Mouse (Mus musculus) MEL (cell line): ENCODE data around the gene Lrig3. TPM values are rescaled to one million over a fixed set of nuclear protein-coding genes. Genes with fewer than 3 reads are reported as not detected.

ENCODE experiments used
- DNase-seq: peaks from one replicate; pipeline ENCODE4 v3.0.0; 2011; ENCODE audit warnings: low read depth, low spot score
- H3K27ac ChIP-seq: 2 replicates; pipeline ENCODE4 v1.5.1; 2012; ENCODE audit warnings: low read depth, mild to moderate bottlenecking, control low read depth, low read length, moderate library complexity; ENCODE audit not compliant: control insufficient read depth
- H3K27me3 ChIP-seq, 2 experiments: fragments of 150-350 bp in 1 of 2; sonication (generic) in 1 of 2; 2 replicates each; pipeline ENCODE4 v1.6.1; 2012; ENCODE audit warnings: low read length in 2 of 2, mild to moderate bottlenecking in 2 of 2, improper control_type of control experiment in 1 of 2, moderate library complexity in 1 of 2; ENCODE audit not compliant: insufficient read depth in 2 of 2, control insufficient read depth in 1 of 2
- H3K36me3 ChIP-seq, 2 experiments: 2 replicates each; pipeline ENCODE4 v1.6.1; 2012 to 2014; ENCODE audit warnings: low read length in 2 of 2, improper control_type of control experiment in 1 of 2, inconsistent platforms in 1 of 2, mild to moderate bottlenecking in 1 of 2; ENCODE audit not compliant: insufficient read depth in 2 of 2, control insufficient read depth in 1 of 2
- H3K4me1 ChIP-seq, 2 experiments: fragments of 150-350 bp in 1 of 2; sonication (generic) in 1 of 2; 2 replicates each; pipeline ENCODE4 v1.6.1; 2012; ENCODE audit warnings: low read length in 2 of 2, improper control_type of control experiment in 1 of 2, mild to moderate bottlenecking in 1 of 2; ENCODE audit not compliant: insufficient read depth in 2 of 2, control insufficient read depth in 1 of 2
- H3K4me3 ChIP-seq, 2 experiments: fragments of 150-350 bp in 1 of 2; sonication (generic) in 1 of 2; 2 replicates each; pipeline ENCODE4 v1.5.1; 2012; ENCODE audit warnings: low read depth in 2 of 2, low read length in 2 of 2, mild to moderate bottlenecking in 2 of 2, moderate library complexity in 2 of 2, control low read depth in 1 of 2, improper control_type of control experiment in 1 of 2; ENCODE audit not compliant: control insufficient read depth in 1 of 2, insufficient read depth in 1 of 2
- H3K79me2 ChIP-seq: 2 replicates; pipeline ENCODE4 v1.6.1; 2012; ENCODE audit warnings: mild to moderate bottlenecking, low read length, moderate library complexity; ENCODE audit not compliant: control insufficient read depth, poor library complexity, insufficient read depth
- H3K9ac ChIP-seq: 2 replicates; pipeline ENCODE4 v1.6.1; 2012; ENCODE audit warnings: low read depth, mild to moderate bottlenecking, control low read depth, low read length, moderate library complexity; ENCODE audit not compliant: control insufficient read depth, poor library complexity, severe bottlenecking
- H3K9me3 ChIP-seq: fragments of 150-350 bp; sonication (generic); replicated peaks from 2 replicates; pipeline ENCODE4 v1.6.1; 2012; ENCODE audit warnings: mild to moderate bottlenecking, low read length, improper control_type of control experiment, moderate library complexity; ENCODE audit not compliant: insufficient read depth
- BHLHE40 ChIP-seq: IDR thresholded peaks from 2 replicates; pipeline ENCODE4 v1.6.1; 2012; ENCODE audit warnings: low read depth, mild to moderate bottlenecking, inconsistent platforms, low read length, improper control_type of control experiment, borderline replicate concordance
- CHD1 ChIP-seq: IDR thresholded peaks from 2 replicates; pipeline ENCODE4 v1.6.1; 2012; ENCODE audit warnings: low read depth, mild to moderate bottlenecking, inconsistent platforms, low read length, improper control_type of control experiment
- CHD2 ChIP-seq: IDR thresholded peaks from 2 replicates; pipeline ENCODE4 v1.6.1; 2011; ENCODE audit warnings: low read length, improper control_type of control experiment
- CTCF ChIP-seq, 3 experiments: IDR thresholded peaks in 2 of 3; conservative IDR thresholded peaks in 1 of 3; 2 replicates each; pipeline ENCODE4 v1.5.1; 2011 to 2012; ENCODE audit warnings: low read length in 3 of 3, low read depth in 2 of 3, mild to moderate bottlenecking in 2 of 3, improper control_type of control experiment in 1 of 3, inconsistent platforms in 1 of 3, mixed read lengths in 1 of 3, moderate library complexity in 1 of 3; ENCODE audit not compliant: control insufficient read depth in 1 of 3, insufficient read depth in 1 of 3, poor library complexity in 1 of 3, severe bottlenecking in 1 of 3
- E2F4 ChIP-seq: IDR thresholded peaks from 2 replicates; pipeline ENCODE4 v1.6.1; 2011; ENCODE audit warnings: low read depth, low read length, improper control_type of control experiment, borderline replicate concordance
- ELF1 ChIP-seq: IDR thresholded peaks from 2 replicates; pipeline ENCODE4 v1.6.1; 2014; ENCODE audit warnings: low read depth, mild to moderate bottlenecking, inconsistent platforms, low read length, improper control_type of control experiment, moderate library complexity
- GABPA ChIP-seq: IDR thresholded peaks from 2 replicates; pipeline ENCODE4 v1.6.1; 2012; ENCODE audit warnings: low read depth, mild to moderate bottlenecking, inconsistent platforms, low read length, improper control_type of control experiment, moderate library complexity
- HCFC1 ChIP-seq: IDR thresholded peaks from 2 replicates; pipeline ENCODE4 v1.6.1; 2012; ENCODE audit warnings: low read depth, mild to moderate bottlenecking, inconsistent platforms, low read length, improper control_type of control experiment, moderate library complexity
- JUND ChIP-seq: IDR thresholded peaks from 2 replicates; pipeline ENCODE4 v1.6.1; 2011; ENCODE audit warnings: low read depth, mild to moderate bottlenecking, improper control_type of control experiment, low read length
- MAFK ChIP-seq: IDR thresholded peaks from 2 replicates; pipeline ENCODE4 v1.6.1; 2011; ENCODE audit warnings: low read depth, mild to moderate bottlenecking, low read length, improper control_type of control experiment, borderline replicate concordance
- MAX ChIP-seq: IDR thresholded peaks from 2 replicates; pipeline ENCODE4 v1.6.1; 2011; ENCODE audit warnings: low read length, improper control_type of control experiment
- MAZ ChIP-seq: IDR thresholded peaks from 2 replicates; pipeline ENCODE4 v1.6.1; 2012; ENCODE audit warnings: low read depth, mild to moderate bottlenecking, inconsistent platforms, low read length, improper control_type of control experiment
- MEF2A ChIP-seq: IDR thresholded peaks from 2 replicates; pipeline ENCODE4 v1.6.1; 2014; ENCODE audit warnings: low read depth, mild to moderate bottlenecking, inconsistent platforms, low read length, improper control_type of control experiment; ENCODE audit not compliant: poor library complexity, insufficient replicate concordance, severe bottlenecking; ENCODE audit errors: extremely low read depth
- MXI1 ChIP-seq: IDR thresholded peaks from 2 replicates; pipeline ENCODE4 v1.6.1; 2011; ENCODE audit warnings: mild to moderate bottlenecking, low read depth, low read length, improper control_type of control experiment
- NELFE ChIP-seq: IDR thresholded peaks from 2 replicates; pipeline ENCODE4 v1.6.1; 2011; ENCODE audit warnings: low read depth, low read length, improper control_type of control experiment
- POLR2A ChIP-seq, 2 experiments: IDR thresholded peaks; 2 replicates each; pipeline ENCODE4 v1.6.1; 2011 to 2012; ENCODE audit warnings: low read length in 2 of 2, mild to moderate bottlenecking in 2 of 2, control low read depth in 1 of 2, improper control_type of control experiment in 1 of 2, low read depth in 1 of 2, moderate library complexity in 1 of 2; ENCODE audit not compliant: control insufficient read depth in 1 of 2, insufficient read depth in 1 of 2, poor library complexity in 1 of 2
- POLR2AphosphoS2 ChIP-seq: IDR thresholded peaks from 2 replicates; pipeline ENCODE4 v1.6.1; 2011; ENCODE audit warnings: low read length, improper control_type of control experiment
- RCOR1 ChIP-seq: IDR thresholded peaks from 2 replicates; pipeline ENCODE4 v1.6.1; 2012; ENCODE audit warnings: low read depth, mild to moderate bottlenecking, inconsistent platforms, low read length, improper control_type of control experiment
- SIN3A ChIP-seq: IDR thresholded peaks from 2 replicates; pipeline ENCODE4 v1.6.1; 2012; ENCODE audit warnings: low read length, improper control_type of control experiment, inconsistent platforms
- SMC3 ChIP-seq: IDR thresholded peaks from 2 replicates; pipeline ENCODE4 v1.6.1; 2011; ENCODE audit warnings: low read depth, low read length, improper control_type of control experiment
- TAL1 ChIP-seq: IDR thresholded peaks from 2 replicates; pipeline ENCODE4 v1.6.1; 2012; ENCODE audit warnings: mild to moderate bottlenecking, inconsistent platforms, low read length, moderate library complexity, mixed read lengths
- TCF12 ChIP-seq: IDR thresholded peaks from 2 replicates; pipeline ENCODE4 v1.6.1; 2014; ENCODE audit warnings: low read depth, mild to moderate bottlenecking, inconsistent platforms, low read length, improper control_type of control experiment, moderate library complexity
- UBTF ChIP-seq: IDR thresholded peaks from 2 replicates; pipeline ENCODE4 v1.6.1; 2012; ENCODE audit warnings: low read depth, mild to moderate bottlenecking, inconsistent platforms, low read length, improper control_type of control experiment, moderate library complexity, borderline replicate concordance; ENCODE audit not compliant: insufficient read depth
- USF1 ChIP-seq: IDR thresholded peaks from 2 replicates; pipeline ENCODE4 v1.6.1; 2014; ENCODE audit warnings: low read depth, mild to moderate bottlenecking, inconsistent platforms, low read length, improper control_type of control experiment, moderate library complexity
- USF2 ChIP-seq, 2 experiments: IDR thresholded peaks; 2 replicates each; pipeline ENCODE4 v1.6.1; 2011 to 2012; ENCODE audit warnings: improper control_type of control experiment in 2 of 2, low read length in 2 of 2, borderline replicate concordance in 1 of 2, inconsistent platforms in 1 of 2, low read depth in 1 of 2, mild to moderate bottlenecking in 1 of 2; ENCODE audit not compliant: insufficient read depth in 1 of 2
- ZKSCAN1 ChIP-seq: IDR thresholded peaks from 2 replicates; pipeline ENCODE4 v1.6.1; 2012; ENCODE audit warnings: low read depth, mild to moderate bottlenecking, inconsistent platforms, low read length, improper control_type of control experiment, moderate library complexity
- ZMIZ1 ChIP-seq: IDR thresholded peaks from 2 replicates; pipeline ENCODE4 v1.6.1; 2012; ENCODE audit warnings: low read depth, mild to moderate bottlenecking, inconsistent platforms, low read length, improper control_type of control experiment, moderate library complexity
- ZNF384 ChIP-seq: IDR thresholded peaks from 2 replicates; pipeline ENCODE4 v1.6.1; 2012; ENCODE audit warnings: low read depth, mild to moderate bottlenecking, inconsistent platforms, low read length, improper control_type of control experiment
- polyA plus RNA-seq, 2 experiments: library from polyadenylated mRNA; stranded (reverse) in 1 of 2; unstranded in 1 of 2; fragments of >175 nt in 1 of 2; fragments of >200 nt in 1 of 2; gene quantifications; 2 replicates each; pipeline versions ENCODE4 v1.2.1 to v1.2.4; 2012; ENCODE audit warnings: low replicate concordance in 2 of 2, low read depth in 1 of 2; ENCODE audit not compliant: insufficient read length in 2 of 2, insufficient read depth in 1 of 2, missing spikeins in 1 of 2
- total RNA-seq: library from RNA; depleted of rRNA; stranded (reverse); fragments of 300-350 nt; gene quantifications from 2 replicates; pipeline ENCODE4 v1.2.3, GENCODE M21; 2012

The Lrig3 gene
- total and polyA plus RNA-seq, 3 experiments: not detected

DNA sequence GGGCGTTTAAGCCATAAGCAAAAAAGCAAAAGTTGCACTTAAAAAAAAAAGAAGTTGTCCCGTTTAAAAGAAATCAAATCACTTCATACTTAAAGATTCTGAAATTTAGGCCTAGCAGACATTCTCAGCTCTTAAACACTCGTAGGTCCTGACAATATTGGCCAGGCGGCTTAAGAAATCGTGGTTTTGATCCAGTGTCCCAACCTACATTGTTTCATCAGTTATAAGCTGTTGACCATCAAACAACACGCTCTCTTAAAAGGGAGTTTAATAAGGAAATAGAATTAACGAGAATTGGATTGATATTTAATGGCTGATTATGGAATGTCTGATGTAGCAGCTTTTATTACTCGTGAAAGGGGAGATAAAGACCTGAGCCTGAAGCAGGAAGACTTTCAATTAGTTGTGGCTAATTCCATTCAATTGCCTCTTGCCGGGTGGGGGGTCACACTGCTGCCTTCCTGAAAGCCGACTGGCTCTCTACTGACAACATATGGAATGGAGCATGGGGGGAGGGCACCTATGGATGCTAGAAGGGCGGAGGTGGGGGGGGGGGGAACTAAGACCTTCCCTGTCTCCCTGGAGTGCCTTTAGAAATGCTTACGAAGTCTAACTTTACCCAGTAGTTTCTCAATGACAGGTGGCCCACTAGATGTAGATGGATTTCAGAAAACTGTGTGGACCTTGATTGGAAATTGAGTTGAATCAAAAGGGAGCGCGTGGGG, 1.6 kb downstream of the Lrig3 start:
- Histone ChIP-seq H3K4me3 (no peak overlapping the region), H3K9me3 (no peaks in the 10 kb centered on the region), H3K27me3 (no peaks in the 10 kb centered on the region), H3K4me1 (no peaks in the 10 kb centered on the region)
- TF ChIP-seq USF1: no peak
- no peak for TF ChIP-seq MEF2A
- TF ChIP-seq ZMIZ1: no peak
- no peak for TF ChIP-seq TAL1
- TF ChIP-seq ZNF384: no peak
- no peak for TF ChIP-seq POLR2A (IDR thresholded peaks at IDR 0.05; ENCODE audit: control insufficient read depth in 1 of 2, insufficient read depth in 1 of 2, low read depth in 1 of 2, low read length in 2 of 2, poor library complexity in 1 of 2)
- TF ChIP-seq ELF1: no peak
- no peak for TF ChIP-seq CTCF (IDR thresholded peaks at IDR 0.05 in 2 of 3, conservative IDR thresholded peaks at IDR 0.05 in 1 of 3; ENCODE audit: control insufficient read depth in 1 of 3, insufficient read depth in 1 of 3, low read depth in 2 of 3, low read length in 3 of 3, poor library complexity in 1 of 3, severe bottlenecking in 1 of 3)
- TF ChIP-seq MXI1: no peak
- no peak for TF ChIP-seq NELFE
- no peak for TF ChIP-seq BHLHE40
- TF ChIP-seq MAX: no peak
- no peak for TF ChIP-seq CHD1
- TF ChIP-seq USF2 (IDR thresholded peaks at IDR 0.05; ENCODE audit: borderline replicate concordance in 1 of 2, insufficient read depth in 1 of 2, low read depth in 1 of 2, low read length in 2 of 2): no peak
- no peak for TF ChIP-seq MAZ
- no peak for TF ChIP-seq GABPA
- TF ChIP-seq SMC3: no peak
- TF ChIP-seq, all 39 proteins: peak for 0
- Histone ChIP-seq H3K9ac (no peak overlapping the region), H3K27ac (no peak overlapping the region), H3K36me3 (no peaks in the 10 kb centered on the region), H3K79me2 (no peaks in the 10 kb centered on the region)
- no peak for DNase-seq

DNA sequence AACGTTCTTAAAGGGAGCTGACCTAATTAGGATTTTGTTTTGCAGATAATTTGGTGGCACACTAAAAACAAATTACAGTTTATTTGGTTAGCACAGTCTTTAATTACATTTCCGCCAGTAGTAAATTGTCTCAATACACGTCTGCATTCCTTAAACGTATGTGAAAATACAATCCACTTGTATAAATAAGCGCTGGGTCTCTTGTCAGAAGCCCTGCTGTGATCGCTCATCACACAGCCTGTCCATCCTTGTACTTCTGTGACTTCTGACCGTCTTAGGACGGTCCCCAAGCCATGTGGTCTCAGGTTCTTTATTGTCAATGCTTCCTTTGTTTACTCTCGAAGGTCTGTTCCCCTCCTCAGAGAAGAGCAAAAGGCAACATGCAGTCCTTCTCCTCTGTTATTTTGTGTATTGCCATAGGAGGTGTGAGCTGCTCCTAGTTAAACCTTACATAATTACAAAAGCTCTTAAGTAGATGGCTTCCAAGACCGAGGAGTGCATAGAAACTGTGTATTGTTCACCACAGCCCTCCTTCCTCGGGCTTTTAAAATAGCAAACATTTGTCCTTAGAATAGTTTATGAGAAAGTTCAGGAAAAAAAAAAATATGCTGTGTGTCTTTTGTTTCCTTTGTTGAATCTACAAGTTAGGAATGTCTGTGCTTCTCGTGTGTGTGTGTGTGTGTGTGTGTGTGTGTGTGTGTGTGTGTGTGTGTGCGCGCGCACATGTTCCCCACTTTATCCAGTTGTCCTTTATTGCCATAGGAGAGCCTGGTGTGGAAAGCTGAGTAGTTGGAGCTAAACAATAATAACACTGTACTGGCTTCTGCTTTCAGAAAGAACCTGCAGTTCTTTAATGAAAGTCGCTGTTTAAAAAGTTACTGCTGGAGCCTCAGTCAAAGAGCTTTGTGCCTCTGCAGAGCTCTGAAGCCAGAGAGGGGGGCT, 2.5 kb downstream of the Lrig3 start:
- no peaks in the 10 kb centered on the region for H3K9me3 ChIP-seq
- no peaks in the 10 kb centered on the region for H3K27me3 ChIP-seq
- no peak overlapping the region for H3K9ac ChIP-seq
- H3K79me2 ChIP-seq: no peaks in the 10 kb centered on the region
- no peak for DNase-seq
- no peaks in the 10 kb centered on the region for H3K36me3 ChIP-seq
- H3K27ac ChIP-seq: no peak overlapping the region
- no peak overlapping the region for H3K4me3 ChIP-seq
- H3K4me1 ChIP-seq: no peaks in the 10 kb centered on the region
- TF ChIP-seq USF2 (IDR thresholded peaks at IDR 0.05; ENCODE audit: borderline replicate concordance in 1 of 2, insufficient read depth in 1 of 2, low read depth in 1 of 2, low read length in 2 of 2) (no peak), TCF12 (no peak), UBTF (no peak), RCOR1 (no peak), ZKSCAN1 (no peak), BHLHE40 (no peak), MAFK (no peak), MAX (no peak), ZNF384 (no peak), MAZ (no peak), JUND (no peak), SIN3A (no peak), GABPA (no peak), ZMIZ1 (no peak), ELF1 (no peak), CHD2 (no peak), HCFC1 (no peak), E2F4 (no peak), POLR2AphosphoS2 (no peak)
